Mouse (Mus musculus): ENCODE data around the gene Atg5.

GRCm38 (mm10) chr10:44330717-44331116 lies 62.6 kb downstream of the Atg5 start:
- no peak for TF ChIP-seq CTCF (conservative IDR thresholded peaks at IDR 0.05; ENCODE audit: low read length)
- TF ChIP-seq NANOG (IDR thresholded peaks at IDR 0.05; ENCODE audit: borderline replicate concordance, low read length) = no peak
- TF ChIP-seq POU5F1 (IDR thresholded peaks at IDR 0.05; ENCODE audit: borderline replicate concordance, low read length) = no peak
